Mouse (Mus musculus) forebrain, embryonic 16.5 days (tissue): ENCODE results near the gene Akap10. TPM values are rescaled to one million over a fixed set of nuclear protein-coding genes. Genes with fewer than 3 reads are reported as not detected.

Experiments used
- ATAC-seq: fragments of 200-750 bp; cut with Nextera tagmentation; 2 replicates; pipeline ENCODE4 v1.8.0; 2017; ENCODE audit warnings: mild to moderate bottlenecking, moderate library complexity
- H3K27ac ChIP-seq: fragments of 300-500 bp; sonication (generic); 2 replicates; pipeline ENCODE4 v1.5.1; 2014; ENCODE audit warnings: low read length, control low read depth
- H3K27me3 ChIP-seq: fragments of 300-500 bp; sonication (generic); replicated peaks from 2 replicates; pipeline ENCODE4 v1.6.1; 2014; ENCODE audit warnings: low read length; ENCODE audit not compliant: control insufficient read depth, insufficient read depth
- H3K36me3 ChIP-seq: fragments of 300-500 bp; sonication (generic); 2 replicates; pipeline ENCODE4 v1.6.1; 2014; ENCODE audit not compliant: control insufficient read depth, insufficient read depth
- H3K4me1 ChIP-seq: fragments of 300-500 bp; sonication (generic); replicated peaks from 2 replicates; pipeline ENCODE4 v1.6.1; 2014; ENCODE audit warnings: low read length; ENCODE audit not compliant: control insufficient read depth, insufficient read depth
- H3K4me2 ChIP-seq: fragments of 300-500 bp; sonication (generic); 2 replicates; pipeline ENCODE4 v1.6.1; 2014; ENCODE audit warnings: mild to moderate bottlenecking, low read length, control low read depth
- H3K4me3 ChIP-seq: fragments of 300-500 bp; sonication (generic); replicated peaks from 2 replicates; pipeline ENCODE4 v1.5.1; 2014; ENCODE audit warnings: mild to moderate bottlenecking, low read length, control low read depth
- H3K9ac ChIP-seq: fragments of 300-500 bp; sonication (generic); replicated peaks from 2 replicates; pipeline ENCODE4 v1.6.1; 2014; ENCODE audit warnings: low read depth, low read length, control low read depth
- H3K9me3 ChIP-seq: fragments of 300-500 bp; sonication (generic); 2 replicates; pipeline ENCODE4 v1.6.1; 2016; ENCODE audit warnings: low read length; ENCODE audit not compliant: control insufficient read depth
- WGBS: fragments of 180-500 bp; shearing (Covaris S2); extraction: QIAGEN DNeasy Blood & Tissue Kit; methylation state at CpG from one replicate; pipeline ENCODE4 v1.1.7; 2014; 5-methylcytosine and 5-hydroxymethylcytosine counted together
- polyA plus RNA-seq: library from polyadenylated mRNA; unstranded; fragments of >200 nt; fragmentation: Nextera tagmentation; extraction: Ambion mirVana; gene quantifications from 2 replicates; pipeline ENCODE4 v1.2.1, GENCODE M21; 2015

Gene Akap10
- polyA plus RNA-seq, 1 experiment from 2014 or later, result 15.0 TPM

GRCm38 (mm10) chr11:61946608-61947007, 16.6 kb upstream of the Akap10 start:
- Histone ChIP-seq H3K27ac (no peak overlapping the region), H3K27me3 (0 out of 2 replicates have a peak, but pooled peaks cover 3% of the 10 kb centered on the region), H3K36me3 (no peaks in the 10 kb centered on the region), H3K4me2 (no peak overlapping the region), H3K9ac (no peak overlapping the region), H3K4me3 (no peak overlapping the region), H3K9me3 (no peaks in the 10 kb centered on the region), H3K4me1 (no peaks in the 10 kb centered on the region)
- 92% methylated on average over 4 of the region's 4 CpGs for WGBS
- ATAC-seq, result no peak

- ATAC-seq, result no peak
- H3K36me3 ChIP-seq, result no peaks in the 10 kb centered on the region
- H3K4me2 ChIP-seq, result no peak overlapping the region
- 0 out of 2 replicates have a peak, but pooled peaks cover 3% of the 10 kb centered on the region for H3K27me3 ChIP-seq
- no peak overlapping the region for H3K9ac ChIP-seq
- no peaks in the 10 kb centered on the region for H3K9me3 ChIP-seq
- H3K4me1 ChIP-seq, result no peaks in the 10 kb centered on the region
- H3K27ac ChIP-seq, result no peak overlapping the region
- no peak overlapping the region for H3K4me3 ChIP-seq
- 85% methylated on average over 9 of the region's 9 CpGs for WGBS
Measured at GRCm38 (mm10) chr11:61944417-61944816, 14.4 kb upstream of the Akap10 start.

GRCm38 (mm10) chr11:61942903-61943302, 12.9 kb upstream of the Akap10 start:
- no peak overlapping the region for H3K4me2 ChIP-seq
- no peaks in the 10 kb centered on the region for H3K9me3 ChIP-seq
- no peak overlapping the region for H3K4me3 ChIP-seq
- ATAC-seq, result no peak
- H3K9ac ChIP-seq, result no peak overlapping the region
- no peak overlapping the region for H3K27ac ChIP-seq
- WGBS, result 86% methylated on average over 2 of the region's 2 CpGs
- no peaks in the 10 kb centered on the region for H3K27me3 ChIP-seq
- H3K4me1 ChIP-seq, result no peaks in the 10 kb centered on the region
- H3K36me3 ChIP-seq, result no peaks in the 10 kb centered on the region

- H3K9ac ChIP-seq, result no peak overlapping the region
- no peaks in the 10 kb centered on the region for H3K9me3 ChIP-seq
- no peak overlapping the region for H3K4me2 ChIP-seq
- no peaks in the 10 kb centered on the region for H3K27me3 ChIP-seq
- no peak for ATAC-seq
- 91% methylated on average over 1 of the region's 1 CpGs for WGBS
- no peak overlapping the region for H3K27ac ChIP-seq
- H3K36me3 ChIP-seq, result no peaks in the 10 kb centered on the region
- H3K4me3 ChIP-seq, result no peak overlapping the region
- H3K4me1 ChIP-seq, result no peaks in the 10 kb centered on the region
Measured at GRCm38 (mm10) chr11:61937761-61938160, 7.7 kb upstream of the Akap10 start.

- ATAC-seq, result no peak
- H3K9ac ChIP-seq, result peak overlapping the region; percentile 86
Measured at GRCm38 (mm10) chr11:61930640-61931586, 861 bp upstream of the Akap10 start.

GRCm38 (mm10) chr11:61929323-61930097, 542 bp downstream of the Akap10 start:
- no peaks in the 10 kb centered on the region for H3K9me3 ChIP-seq
- 1% methylated on average over 42 of the region's 47 CpGs for WGBS
- H3K4me1 ChIP-seq, result peaks cover 17% of the 10 kb centered on the region
- H3K9ac ChIP-seq, result peak overlapping the region; percentile 82
- ATAC-seq, result peak; percentile 57
- peak overlapping the region; percentile 71 for H3K4me3 ChIP-seq
- no peaks in the 10 kb centered on the region for H3K27me3 ChIP-seq
- no peaks in the 10 kb centered on the region for H3K36me3 ChIP-seq
- peak overlapping the region; percentile 84 for H3K27ac ChIP-seq
- H3K4me2 ChIP-seq, result peak overlapping the region; percentile 71

More at GRCm38 (mm10) chr11:61930640-61931586, 861 bp upstream of the Akap10 start:
- 18% methylated on average over 11 of the region's 11 CpGs for WGBS
- Histone ChIP-seq H3K9me3 (no peaks in the 10 kb centered on the region), H3K27ac (peak overlapping the region; percentile 97), H3K4me3 (peak overlapping the region; percentile 71), H3K36me3 (no peaks in the 10 kb centered on the region), H3K4me2 (peak overlapping the region; percentile 82), H3K4me1 (peaks cover 17% of the 10 kb centered on the region), H3K27me3 (no peaks in the 10 kb centered on the region)

GRCm38 (mm10) chr11:61923309-61923708, 6.7 kb downstream of the Akap10 start:
- WGBS, result 86% methylated on average over 1 of the region's 1 CpGs
- Histone ChIP-seq H3K9ac (no peak overlapping the region), H3K4me2 (no peak overlapping the region), H3K4me3 (no peak overlapping the region), H3K4me1 (peaks cover 5% of the 10 kb centered on the region; the same call in 1 of the 2 replicates), H3K27ac (no peak overlapping the region), H3K27me3 (no peaks in the 10 kb centered on the region), H3K9me3 (no peaks in the 10 kb centered on the region), H3K36me3 (0 out of 2 replicates have a peak, but pooled peaks cover 4% of the 10 kb centered on the region)
- ATAC-seq, result no peak

GRCm38 (mm10) chr11:61919702-61920101, 10.3 kb downstream of the Akap10 start:
- Histone ChIP-seq H3K4me3 (no peak overlapping the region), H3K9me3 (no peaks in the 10 kb centered on the region), H3K36me3 (peaks cover 10% of the 10 kb centered on the region), H3K27me3 (no peaks in the 10 kb centered on the region), H3K4me2 (no peak overlapping the region), H3K4me1 (no peaks in the 10 kb centered on the region), H3K27ac (no peak overlapping the region), H3K9ac (no peak overlapping the region)
- ATAC-seq, result no peak
- 95% methylated on average over 3 of the region's 3 CpGs for whole genome bisulfite sequencing

GRCm38 (mm10) chr11:61908315-61908714, 21.7 kb downstream of the Akap10 start:
- no peaks in the 10 kb centered on the region for H3K4me1 ChIP-seq
- H3K4me3 ChIP-seq, result no peak overlapping the region
- H3K9ac ChIP-seq, result no peak overlapping the region
- H3K4me2 ChIP-seq, result no peak overlapping the region
- no peak overlapping the region for H3K27ac ChIP-seq
- peaks cover 19% of the 10 kb centered on the region for H3K36me3 ChIP-seq
- no peaks in the 10 kb centered on the region for H3K9me3 ChIP-seq
- no peak for ATAC-seq
- H3K27me3 ChIP-seq, result no peaks in the 10 kb centered on the region
